Comparison of ENCODE assay signal across 9 mouse cellular contexts in genomic region chr1:154983325-154983724, GRCm38 (mm10).
A peak's percentile ranks its signal among the peaks of the same experiment; 100 is the strongest.
DNase-seq lines count a peak whose midpoint lies in the region; ATAC-seq and TF ChIP-seq lines count a peak whose summit lies in the region.
"Had no signal": no experiment of that assay in that cellular context is flagged by ENCODE, and none has a peak within 500 bp of the region (broad histone marks: within the 10 kb centered on the region; RNA-seq: fewer than 3 reads in every experiment).

No protein-coding gene starts in this region.

- no peak overlapping the region for H3K4me3 ChIP-seq in lung, embryonic 14.5 days (ENCODE audit: low read depth, low read length)
- no peak overlapping the region for H3K4me3 ChIP-seq in stomach, postnatal 0 days (ENCODE audit: low read depth, low read length)
- H3K4me3 ChIP-seq: embryonic facial prominence, embryonic 15.5 days had no signal

- H3K27ac ChIP-seq in lung, embryonic 14.5 days (ENCODE audit: low read depth), result no peak overlapping the region
- no peak overlapping the region for H3K27ac ChIP-seq in stomach, postnatal 0 days (replicated peaks)
- H3K27ac ChIP-seq: embryonic facial prominence, embryonic 15.5 days had no signal

- no peaks in the 10 kb centered on the region for H3K4me1 ChIP-seq in lung, embryonic 14.5 days (ENCODE audit: insufficient read depth)
- no peaks in the 10 kb centered on the region for H3K4me1 ChIP-seq in stomach, postnatal 0 days (replicated peaks; ENCODE audit: control insufficient read depth, insufficient read depth)
- H3K4me1 ChIP-seq: embryonic facial prominence, embryonic 15.5 days had no signal

- no peak overlapping the region for H3K9ac ChIP-seq in lung, embryonic 14.5 days
- no peak overlapping the region for H3K9ac ChIP-seq in stomach, postnatal 0 days (ENCODE audit: low read length)
- H3K9ac ChIP-seq: embryonic facial prominence, embryonic 15.5 days had no signal

- no peak overlapping the region for H3K4me2 ChIP-seq in lung, embryonic 14.5 days
- H3K4me2 ChIP-seq in stomach, postnatal 0 days (replicated peaks; ENCODE audit: low read depth), result no peak overlapping the region
- H3K4me2 ChIP-seq: embryonic facial prominence, embryonic 15.5 days had no signal

- H3K27me3 ChIP-seq in lung, embryonic 14.5 days (ENCODE audit: insufficient read depth, low read length), result no peaks in the 10 kb centered on the region
- no peaks in the 10 kb centered on the region for H3K27me3 ChIP-seq in stomach, postnatal 0 days (ENCODE audit: control insufficient read depth, insufficient read depth, low read length)
- H3K27me3 ChIP-seq: embryonic facial prominence, embryonic 15.5 days had no signal

- no peaks in the 10 kb centered on the region for H3K9me3 ChIP-seq in lung, embryonic 14.5 days (ENCODE audit: low read depth, low read length)
- H3K9me3 ChIP-seq in stomach, postnatal 0 days (ENCODE audit: control insufficient read depth, low read length), result no peaks in the 10 kb centered on the region
- H3K9me3 ChIP-seq: embryonic facial prominence, embryonic 15.5 days had no signal

- no peak for TF ChIP-seq EP300 in stomach, postnatal 0 days (optimal IDR thresholded peaks at IDR 0.05)

- TF ChIP-seq CTCF in lung, embryonic 14.5 days (IDR thresholded peaks at IDR 0.05; ENCODE audit: low read depth), result 0 out of 2 replicates have a peak, but pooled peaks have one; percentile 14
- TF ChIP-seq CTCF in stomach, postnatal 0 days (IDR thresholded peaks at IDR 0.05; ENCODE audit: low read depth), result peak; percentile 13; the same call in 1 of the 2 replicates

- H3K36me3 ChIP-seq in lung, embryonic 14.5 days (ENCODE audit: insufficient read depth), result no peaks in the 10 kb centered on the region
- H3K36me3 ChIP-seq in stomach, postnatal 0 days (ENCODE audit: control insufficient read depth, insufficient read depth, low read length), result no peaks in the 10 kb centered on the region
- H3K36me3 ChIP-seq: embryonic facial prominence, embryonic 15.5 days had no signal

- DNase-seq in lung, embryonic 14.5 days, result no peak
- DNase-seq in lung, postnatal 25 days (ENCODE audit: low spot score), result no peak
- DNase-seq in gastrocnemius, postnatal 25 days, result peak; percentile 83
- DNase-seq in stomach, postnatal 0 days (ENCODE audit: low spot score), result no peak
- DNase-seq in thymus, postnatal 36 days, result no peak
- DNase-seq in left cerebral cortex, postnatal 14 days (ENCODE audit: low spot score in 2 of 2), result no peak
- DNase-seq in neural tube, embryonic 10.5 days (ENCODE audit: extremely low spot score, low spot score), result no peak

- intact Hi-C loops in left cerebral cortex, postnatal 14 days (cut with DNase I), result no loop called here

- no peak for ATAC-seq in lung, embryonic 14.5 days (ENCODE audit: insufficient read depth)
- ATAC-seq in cerebellum, adult (ENCODE audit: insufficient number of reproducible peaks, low FRiP score, low TSS enrichment), result peak; percentile 69
- ATAC-seq in stomach, postnatal 0 days (ENCODE audit: low FRiP score, low TSS enrichment), result no peak

- WGBS in lung, embryonic 14.5 days, result 40% methylated on average over 7 of the region's 7 CpGs
- 47% methylated on average over 7 of the region's 7 CpGs for WGBS in stomach, postnatal 0 days
